Mouse (Mus musculus) heart, embryonic 11.5 days (tissue): ENCODE measurements at regions not wholly inside any gene's neighbourhood (a gene's known extent, or its start where the extent isn't known, plus 50 kb on each side); places are given as distances from the start of the nearest gene placed in this dataset.

Experiments used
- ATAC-seq: fragments of 200-750 bp; cut with Nextera tagmentation; replicated peaks from 2 replicates; pipeline ENCODE4 v1.8.0; 2017; ENCODE audit warnings: moderate library complexity; ENCODE audit not compliant: insufficient number of reproducible peaks, low FRiP score, low TSS enrichment
- H3K27ac ChIP-seq: fragments of 300-500 bp; sonication (generic); 2 replicates; pipeline ENCODE4 v1.5.1; 2014; ENCODE audit warnings: mild to moderate bottlenecking, low read depth, low read length
- H3K27me3 ChIP-seq: fragments of 300-500 bp; sonication (generic); 2 replicates; pipeline ENCODE4 v1.6.1; 2014; ENCODE audit warnings: mild to moderate bottlenecking, low read length, mixed read lengths; ENCODE audit not compliant: control insufficient read depth, insufficient read depth
- H3K36me3 ChIP-seq: fragments of 300-500 bp; sonication (generic); 2 replicates; pipeline ENCODE4 v1.6.1; 2014; ENCODE audit warnings: mild to moderate bottlenecking, low read length, moderate library complexity, mixed read lengths; ENCODE audit not compliant: control insufficient read depth, insufficient read depth
- H3K4me1 ChIP-seq: fragments of 300-500 bp; sonication (generic); 2 replicates; pipeline ENCODE4 v1.6.1; 2014; ENCODE audit warnings: low read length; ENCODE audit not compliant: control insufficient read depth, insufficient read depth
- H3K4me2 ChIP-seq: fragments of 300-500 bp; sonication (generic); 2 replicates; pipeline ENCODE4 v1.6.1; 2014; ENCODE audit warnings: mild to moderate bottlenecking, moderate library complexity
- H3K4me3 ChIP-seq: fragments of 300-500 bp; sonication (generic); 2 replicates; pipeline ENCODE4 v1.5.1; 2014; ENCODE audit warnings: low read depth, low read length
- H3K9ac ChIP-seq: fragments of 300-500 bp; sonication (generic); 2 replicates; pipeline ENCODE4 v1.6.1; 2014; ENCODE audit warnings: mild to moderate bottlenecking, low read depth, low read length, moderate library complexity
- H3K9me3 ChIP-seq: fragments of 300-500 bp; sonication (generic); replicated peaks from 2 replicates; pipeline ENCODE4 v1.6.1; 2016; ENCODE audit warnings: low read length; ENCODE audit not compliant: control insufficient read depth
- WGBS: fragments of 180-500 bp; shearing (Covaris S2); extraction: QIAGEN DNeasy Blood & Tissue Kit; methylation state at CpG from one replicate; pipeline ENCODE4 v1.1.7; 2014; ENCODE audit not compliant: insufficient replicate concordance; 5-methylcytosine and 5-hydroxymethylcytosine counted together

- WGBS, result 80% methylated on average over 7 of the region's 7 CpGs
- no peak overlapping the region for H3K4me3 ChIP-seq
- no peak overlapping the region for H3K9ac ChIP-seq
- no peaks in the 10 kb centered on the region; the same call in 1 of the 2 replicates for H3K4me1 ChIP-seq
- no peak overlapping the region for H3K27ac ChIP-seq
- H3K4me2 ChIP-seq, result no peak overlapping the region
- peaks cover 12% of the 10 kb centered on the region for H3K27me3 ChIP-seq
- no peaks in the 10 kb centered on the region for H3K36me3 ChIP-seq
- no peaks in the 10 kb centered on the region for H3K9me3 ChIP-seq
- ATAC-seq, result no peak
These were observed 157.6 kb upstream of the Gcfc2 start for GRCm38 (mm10) chr6:81765831-81766230.

- Histone ChIP-seq H3K4me2 (no peak overlapping the region), H3K27me3 (peaks cover 12% of the 10 kb centered on the region), H3K4me1 (no peaks in the 10 kb centered on the region; the same call in 1 of the 2 replicates), H3K4me3 (no peak overlapping the region), H3K9me3 (no peaks in the 10 kb centered on the region), H3K9ac (no peak overlapping the region), H3K27ac (no peak overlapping the region), H3K36me3 (no peaks in the 10 kb centered on the region)
- WGBS, result 41% methylated on average over 4 of the region's 4 CpGs
- peak; percentile 39 for ATAC-seq
These were observed 156.7 kb upstream of the Gcfc2 start for GRCm38 (mm10) chr6:81766800-81767199.

GRCm38 (mm10) chr6:81768669-81769537 is 154.6 kb upstream of the Gcfc2 start:
- Histone ChIP-seq H3K27me3 (peaks cover 12% of the 10 kb centered on the region), H3K9ac (no peak overlapping the region), H3K9me3 (no peaks in the 10 kb centered on the region), H3K36me3 (no peaks in the 10 kb centered on the region), H3K27ac (no peak overlapping the region), H3K4me3 (no peak overlapping the region), H3K4me2 (no peak overlapping the region), H3K4me1 (no peaks in the 10 kb centered on the region; the same call in 1 of the 2 replicates)
- 61% methylated on average over 5 of the region's 5 CpGs for WGBS
- ATAC-seq, result no peak

- H3K9ac ChIP-seq, result no peak overlapping the region
- H3K27ac ChIP-seq, result no peak overlapping the region
- H3K36me3 ChIP-seq, result no peaks in the 10 kb centered on the region
These were observed 153.2 kb upstream of the Gcfc2 start for GRCm38 (mm10) chr6:81770301-81770700.

GRCm38 (mm10) chr6:81771862-81772261 is 151.6 kb upstream of the Gcfc2 start:
- H3K4me1 ChIP-seq, result no peaks in the 10 kb centered on the region
- no peaks in the 10 kb centered on the region for H3K36me3 ChIP-seq
- no peak overlapping the region for H3K9ac ChIP-seq
- H3K27me3 ChIP-seq, result peaks cover 12% of the 10 kb centered on the region
- H3K4me2 ChIP-seq, result no peak overlapping the region
- no peak overlapping the region for H3K4me3 ChIP-seq
- no peak overlapping the region for H3K27ac ChIP-seq
- ATAC-seq, result no peak
- H3K9me3 ChIP-seq, result no peaks in the 10 kb centered on the region

More at GRCm38 (mm10) chr6:81770301-81770700, 153.2 kb upstream of the Gcfc2 start:
- no peak for ATAC-seq
- no peak overlapping the region for H3K4me2 ChIP-seq
- H3K9me3 ChIP-seq, result no peaks in the 10 kb centered on the region
- H3K27me3 ChIP-seq, result peaks cover 12% of the 10 kb centered on the region
- WGBS, result 78% methylated on average over 3 of the region's 3 CpGs
- no peak overlapping the region for H3K4me3 ChIP-seq
- no peaks in the 10 kb centered on the region; the same call in 1 of the 2 replicates for H3K4me1 ChIP-seq

GRCm38 (mm10) chr6:81782131-81782530 is 141.3 kb upstream of the Gcfc2 start:
- no peaks in the 10 kb centered on the region for H3K27me3 ChIP-seq
- no peak overlapping the region for H3K27ac ChIP-seq
- no peak overlapping the region for H3K4me2 ChIP-seq
- H3K36me3 ChIP-seq, result no peaks in the 10 kb centered on the region
- no peak for ATAC-seq
- H3K9me3 ChIP-seq, result no peaks in the 10 kb centered on the region
- no peak overlapping the region for H3K4me3 ChIP-seq
- 85% methylated on average over 5 of the region's 5 CpGs for WGBS
- no peaks in the 10 kb centered on the region for H3K4me1 ChIP-seq
- H3K9ac ChIP-seq, result no peak overlapping the region

- Histone ChIP-seq H3K4me1 (no peaks in the 10 kb centered on the region), H3K9ac (no peak overlapping the region), H3K27me3 (no peaks in the 10 kb centered on the region), H3K9me3 (no peaks in the 10 kb centered on the region), H3K27ac (no peak overlapping the region), H3K4me3 (no peak overlapping the region), H3K36me3 (no peaks in the 10 kb centered on the region), H3K4me2 (no peak overlapping the region)
- WGBS, result 80% methylated on average over 8 of the region's 8 CpGs
- ATAC-seq, result no peak
These were observed 140.5 kb upstream of the Gcfc2 start for GRCm38 (mm10) chr6:81782815-81783435.

- Histone ChIP-seq H3K27me3 (no peaks in the 10 kb centered on the region), H3K4me3 (no peak overlapping the region)
- 75% methylated on average over 6 of the region's 6 CpGs for WGBS
These were observed 128.2 kb upstream of the Gcfc2 start for GRCm38 (mm10) chr6:81795281-81795680.

More at GRCm38 (mm10) chr6:81795281-81795680, 128.2 kb upstream of the Gcfc2 start:
- H3K4me1 ChIP-seq, result no peaks in the 10 kb centered on the region
- ATAC-seq, result no peak
- H3K36me3 ChIP-seq, result no peaks in the 10 kb centered on the region
- no peaks in the 10 kb centered on the region for H3K9me3 ChIP-seq
- no peak overlapping the region for H3K4me2 ChIP-seq
- no peak overlapping the region for H3K9ac ChIP-seq
- H3K27ac ChIP-seq, result no peak overlapping the region
